Mouse (Mus musculus) liver, postnatal 0 days (tissue): Measurements from ENCODE around the gene Fam171a2.

Source experiments
- CTCF ChIP-seq: sonication (generic); IDR thresholded peaks from 2 replicates; pipeline ENCODE4 v1.5.1; 2016; ENCODE audit warnings: antibody characterized with exemption, low read depth
- EP300 ChIP-seq: IDR thresholded peaks from 2 replicates; pipeline ENCODE4 v1.6.1; 2016; ENCODE audit warnings: antibody characterized with exemption, low read depth, mild to moderate bottlenecking

DNA sequence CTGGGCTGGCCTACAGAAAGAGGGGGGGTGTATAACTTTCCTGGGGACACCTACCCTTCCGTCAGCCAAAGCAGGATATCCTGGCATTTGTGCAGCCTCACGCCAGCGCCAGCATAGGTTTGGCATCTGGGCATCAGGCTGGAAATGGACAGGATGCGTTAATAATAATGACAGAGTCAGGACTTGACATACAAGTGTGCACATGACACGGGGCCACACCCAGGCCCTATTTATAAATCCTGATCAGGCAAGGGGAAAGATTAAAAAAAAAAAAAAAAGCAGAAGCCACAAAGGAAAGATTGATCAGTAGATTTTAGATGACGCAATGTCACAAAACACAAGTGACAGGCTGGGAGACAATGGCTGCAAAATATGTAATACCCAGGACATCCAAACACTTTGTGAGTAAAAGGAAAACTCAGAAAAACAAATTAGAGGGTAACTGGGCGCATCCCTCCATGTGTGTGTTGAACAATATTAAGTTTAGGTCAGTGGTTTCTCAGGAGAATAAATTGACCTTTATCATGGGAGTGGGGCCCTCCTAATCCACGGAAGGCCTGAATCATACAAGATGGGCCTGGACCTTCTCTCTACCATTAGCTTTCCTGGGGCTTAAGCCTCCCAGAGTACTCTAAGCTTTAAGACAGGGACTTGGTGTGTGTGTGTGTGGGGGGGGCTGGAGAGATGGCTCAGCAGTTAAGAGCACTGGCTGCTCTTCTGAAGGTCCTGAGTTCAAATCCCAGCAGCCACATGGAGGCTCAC, 21.7 kb downstream of the Fam171a2 start:
- TF ChIP-seq CTCF: no peak
- no peak for TF ChIP-seq EP300
